Mouse (Mus musculus) liver, embryonic 14.5 days (tissue): ENCODE measurements around the gene Nle1.

Experiments
- CTCF ChIP-seq: IDR thresholded peaks from 2 replicates; pipeline ENCODE4 v1.5.1; 2016; ENCODE audit warnings: antibody characterized with exemption, low read depth, control low read depth
- EP300 ChIP-seq: IDR thresholded peaks from 2 replicates; pipeline ENCODE4 v1.6.1; 2016; ENCODE audit warnings: antibody characterized with exemption, low read depth

DNA sequence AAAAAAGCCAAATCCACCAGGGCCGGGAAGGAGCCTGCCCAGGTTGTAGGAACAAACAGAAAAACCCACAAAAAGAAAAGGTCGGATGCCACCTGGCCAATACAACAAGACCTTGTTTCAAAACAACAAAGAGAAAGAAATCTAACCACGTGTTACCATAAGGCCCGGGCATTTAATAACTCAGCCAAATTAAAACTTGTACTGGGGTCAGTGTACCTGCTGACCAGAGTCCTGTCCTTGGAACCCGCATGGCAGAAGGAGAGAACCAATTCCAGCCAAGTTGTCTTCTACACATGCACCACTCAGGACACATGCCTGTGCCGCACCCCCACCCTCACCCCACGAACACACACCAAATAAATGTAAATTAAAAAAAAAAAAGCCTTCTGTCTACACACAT is 55.3 kb downstream of the Nle1 start:
- TF ChIP-seq CTCF (no peak), EP300 (no peak)
